Mouse (Mus musculus) T-helper 2 cell (primary cell): Measurements from ENCODE around the gene Rpa3.

Source experiments
- in situ Hi-C: fragments of 300-600 bp; cut with MboI, MseI; formaldehyde crosslinking; loops from one replicate; pipeline ENCODE4 v1.15.1; 2025; ENCODE audit warnings: high pct_unique_total_duplicates

Rpa3 gene

DNA sequence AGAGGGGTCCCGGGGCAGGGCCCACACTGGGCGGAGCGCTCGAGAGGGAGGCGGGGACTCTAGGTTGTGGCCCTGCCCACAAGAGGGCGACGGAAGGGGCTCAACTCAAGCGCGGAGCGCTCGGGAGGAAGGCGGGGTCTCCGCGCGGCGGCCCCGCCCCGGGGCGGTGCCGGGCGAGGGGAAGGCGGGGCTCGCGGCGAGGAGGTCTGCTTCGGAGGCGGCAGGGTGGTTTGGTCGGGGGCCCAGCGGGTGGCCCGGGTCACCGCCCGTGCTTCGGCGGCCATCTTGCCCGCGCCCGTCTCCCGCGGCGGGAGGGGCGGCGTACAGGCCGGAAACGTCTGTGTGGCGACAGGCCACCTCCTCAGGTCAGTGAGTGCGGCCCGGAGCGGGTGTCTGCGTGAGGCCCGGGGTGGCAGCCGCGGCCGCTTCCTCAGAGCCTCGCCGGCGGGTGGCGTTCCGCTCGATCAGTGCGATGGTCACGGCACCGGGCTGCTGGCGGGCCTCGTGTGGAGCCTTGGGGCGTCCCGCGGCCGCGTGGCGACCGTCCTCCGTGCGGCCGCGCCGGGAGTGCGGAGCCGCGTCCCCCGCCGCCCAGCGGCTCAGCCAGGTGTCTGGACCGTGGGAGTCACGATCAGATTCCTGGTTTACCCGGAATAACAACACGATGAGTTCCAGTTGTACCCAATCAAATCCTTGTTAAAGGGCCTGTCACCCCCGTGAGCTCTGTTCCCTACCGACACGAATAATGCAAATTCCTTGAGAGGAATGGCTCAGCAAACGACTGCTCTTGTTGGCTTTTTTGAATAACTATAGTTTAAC, 49.7 kb downstream of the Rpa3 start, which contains the start of gene Mios:
TSS of gene Mios (plus strand) at position 176 of the 819 bp plus-strand sequence.
- in situ Hi-C loops = loop anchor here (10.0 to 25.0 kb wide), 2 partner anchors 276 to 372 kb away; partner anchors contain the start of gene C1galt1
